Mouse (Mus musculus): ENCODE results near the gene Fbxl17. TPM values are rescaled to one million over a fixed set of nuclear protein-coding genes. Genes with fewer than 3 reads are reported as not detected.

The Fbxl17 gene
- polyA plus RNA-seq, 1 experiment from 2014 or later: 4.4 TPM

DNA sequence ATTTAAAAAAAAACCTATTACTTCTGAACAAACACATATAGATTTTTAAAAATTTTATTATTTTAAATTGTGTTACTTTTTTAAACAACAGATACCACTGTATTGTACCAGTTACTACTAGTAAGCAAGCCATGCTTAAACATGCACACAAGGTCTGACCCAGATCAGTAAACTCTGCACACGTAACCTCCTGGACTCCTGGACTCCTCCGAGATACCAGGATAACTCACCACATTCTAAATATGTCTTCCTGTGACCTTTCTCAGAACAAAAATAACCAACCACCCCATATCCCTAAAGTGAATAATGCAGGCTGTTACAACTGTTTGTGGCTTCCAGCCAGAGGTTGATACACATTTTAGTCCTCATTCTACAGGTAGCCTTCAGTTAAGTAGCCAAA is 170.9 kb downstream of the Fbxl17 start:
- H3K36me3 ChIP-seq: no peaks in the 10 kb centered on the region
- no peaks in the 10 kb centered on the region for H3K4me1 ChIP-seq
- DNase-seq (ENCODE audit: low spot score): no peak
- 97% methylated on average over 2 of the region's 2 CpGs for WGBS
- H3K27ac ChIP-seq: no peak overlapping the region
- H3K4me3 ChIP-seq: no peak overlapping the region
- no peaks in the 10 kb centered on the region for H3K27me3 ChIP-seq (ENCODE audit: low read depth, poor library complexity, severe bottlenecking)
- no peaks in the 10 kb centered on the region for H3K9me3 ChIP-seq (replicated peaks)

DNA sequence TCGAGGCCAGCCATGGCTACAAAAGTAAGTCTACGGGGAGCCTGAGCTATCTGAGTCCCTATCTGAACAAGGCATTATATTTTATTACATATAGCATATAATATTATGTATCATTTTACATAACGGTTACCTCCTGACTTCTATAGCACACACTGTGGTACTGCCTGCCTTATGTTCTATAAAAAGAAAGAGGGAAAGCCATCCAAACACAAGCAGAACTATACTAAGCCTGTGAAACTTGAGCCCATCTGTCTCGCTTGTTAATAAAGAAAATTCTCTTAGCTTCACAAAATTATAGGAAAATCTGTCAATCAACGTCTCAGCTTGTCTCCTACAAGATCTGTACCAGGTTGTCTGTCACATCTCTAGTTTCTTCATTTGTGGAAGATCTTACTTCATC is 173.6 kb downstream of the Fbxl17 start:
- H3K4me1 ChIP-seq: peaks cover 4% of the 10 kb centered on the region; the same call in 1 of the 2 replicates
- no peaks in the 10 kb centered on the region for H3K36me3 ChIP-seq
- no peak for DNase-seq (ENCODE audit: low spot score)
- H3K27ac ChIP-seq: no peak overlapping the region
- H3K9me3 ChIP-seq (replicated peaks): no peaks in the 10 kb centered on the region
- no peaks in the 10 kb centered on the region for H3K27me3 ChIP-seq (ENCODE audit: low read depth, poor library complexity, severe bottlenecking)
- 95% methylated on average over 5 of the region's 5 CpGs for WGBS
- H3K4me3 ChIP-seq: no peak overlapping the region

DNA sequence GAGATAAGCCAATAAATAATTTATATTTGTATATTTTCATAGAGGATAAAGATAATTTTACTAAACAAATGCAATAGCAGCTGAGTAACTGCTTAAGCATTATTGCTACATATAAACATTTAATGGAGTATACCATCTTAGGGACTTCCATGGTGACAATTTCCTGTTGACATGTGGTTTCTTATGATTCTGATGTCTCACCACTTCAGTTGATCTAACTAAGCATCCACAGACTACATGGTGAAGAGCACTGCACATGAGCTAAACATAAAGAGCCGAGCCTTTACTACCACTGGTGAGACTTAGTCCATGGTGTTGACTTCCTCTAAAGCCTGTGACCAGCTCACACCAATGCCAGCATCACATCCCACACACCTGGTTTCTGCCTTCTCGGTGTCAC is 175.1 kb downstream of the Fbxl17 start:
- H3K27me3 ChIP-seq (ENCODE audit: low read depth, poor library complexity, severe bottlenecking): no peaks in the 10 kb centered on the region
- no peaks in the 10 kb centered on the region for H3K9me3 ChIP-seq (replicated peaks)
- H3K4me3 ChIP-seq: no peak overlapping the region
- no peaks in the 10 kb centered on the region for H3K36me3 ChIP-seq
- H3K27ac ChIP-seq: no peak overlapping the region
- 99% methylated on average over 2 of the region's 2 CpGs for WGBS
- no peak for DNase-seq (ENCODE audit: low spot score)
- H3K4me1 ChIP-seq: peaks cover 5% of the 10 kb centered on the region; the same call in 1 of the 2 replicates

DNA sequence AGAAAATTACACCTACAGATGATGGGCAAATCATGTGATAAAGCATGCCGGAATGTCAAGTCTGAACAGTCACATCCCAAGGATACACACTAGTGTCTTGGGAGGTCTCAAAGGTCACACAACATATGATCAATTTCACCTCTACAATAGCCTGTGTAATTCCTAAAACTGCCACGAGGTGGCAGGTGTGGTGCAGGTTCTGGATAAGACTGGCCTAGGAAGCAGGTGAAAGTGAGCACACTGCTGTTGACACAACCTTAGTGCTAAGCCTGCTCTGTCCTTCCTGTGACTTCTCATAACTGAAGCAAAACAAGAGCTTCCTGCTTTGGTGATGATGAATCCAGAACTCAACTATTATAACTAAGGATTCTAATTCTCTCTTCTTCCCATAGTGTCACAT is 175.8 kb downstream of the Fbxl17 start:
- peak; percentile 78 for DNase-seq (ENCODE audit: low spot score)
- Histone ChIP-seq H3K27me3 (ENCODE audit: low read depth, poor library complexity, severe bottlenecking) (no peaks in the 10 kb centered on the region), H3K36me3 (no peaks in the 10 kb centered on the region), H3K4me3 (no peak overlapping the region), H3K27ac (no peak overlapping the region), H3K4me1 (peaks cover 5% of the 10 kb centered on the region; the same call in 1 of the 2 replicates), H3K9me3 (replicated peaks) (no peaks in the 10 kb centered on the region)
- 36% methylated on average over 2 of the region's 2 CpGs for WGBS

DNA sequence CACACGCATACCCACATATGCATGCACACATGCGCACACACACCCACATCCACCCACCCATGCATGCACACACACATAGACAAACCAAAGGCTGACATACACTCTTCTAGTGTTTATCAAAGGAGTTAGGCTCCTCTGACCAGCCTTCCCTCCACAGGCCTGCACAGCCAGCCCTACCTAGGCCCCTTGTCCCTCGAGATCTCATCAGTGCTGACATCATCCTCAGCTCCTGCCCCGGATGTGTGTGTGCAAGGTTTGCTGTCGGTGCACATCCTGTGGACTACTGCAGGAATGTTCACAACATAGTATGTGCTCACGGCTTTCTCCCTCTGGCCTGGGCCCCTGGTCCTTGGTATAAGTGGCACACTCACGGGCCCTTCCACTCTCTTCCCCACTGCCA is 177.0 kb downstream of the Fbxl17 start:
- no peak overlapping the region for H3K4me3 ChIP-seq
- H3K27ac ChIP-seq: no peak overlapping the region
- WGBS: 88% methylated on average over 7 of the region's 7 CpGs
- no peak for DNase-seq (ENCODE audit: low spot score)
- no peaks in the 10 kb centered on the region for H3K9me3 ChIP-seq (replicated peaks)
- H3K27me3 ChIP-seq (ENCODE audit: low read depth, poor library complexity, severe bottlenecking): no peaks in the 10 kb centered on the region
- H3K4me1 ChIP-seq: peaks cover 5% of the 10 kb centered on the region; the same call in 1 of the 2 replicates
- H3K36me3 ChIP-seq: no peaks in the 10 kb centered on the region

DNA sequence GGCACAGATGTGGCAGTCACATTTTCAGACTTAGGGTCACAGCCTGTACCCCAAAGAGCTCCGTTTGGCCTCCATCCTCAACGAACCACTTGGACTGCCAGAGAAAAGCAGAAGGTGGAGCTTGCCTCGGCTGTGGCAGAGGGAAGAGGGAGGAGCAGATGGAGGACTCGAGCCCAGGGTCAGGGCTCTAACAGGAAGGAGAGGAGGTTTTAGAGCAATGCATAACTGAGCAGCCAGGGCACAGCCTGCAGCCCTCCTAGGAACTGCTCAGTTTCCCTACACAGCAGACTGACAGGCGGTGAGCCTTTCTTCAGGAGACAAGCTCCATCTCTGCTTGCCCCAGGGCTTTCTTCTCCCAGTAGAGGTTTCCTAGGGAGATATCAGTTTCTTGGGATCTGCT is 178.5 kb downstream of the Fbxl17 start:
- no peak for DNase-seq (ENCODE audit: low spot score)
- peaks cover 5% of the 10 kb centered on the region; the same call in 1 of the 2 replicates for H3K4me1 ChIP-seq
- 37% methylated on average over 5 of the region's 5 CpGs for WGBS
- no peaks in the 10 kb centered on the region for H3K9me3 ChIP-seq (replicated peaks)
- no peaks in the 10 kb centered on the region for H3K27me3 ChIP-seq (ENCODE audit: low read depth, poor library complexity, severe bottlenecking)
- no peak overlapping the region for H3K4me3 ChIP-seq
- H3K36me3 ChIP-seq: no peaks in the 10 kb centered on the region
- H3K27ac ChIP-seq: no peak overlapping the region

DNA sequence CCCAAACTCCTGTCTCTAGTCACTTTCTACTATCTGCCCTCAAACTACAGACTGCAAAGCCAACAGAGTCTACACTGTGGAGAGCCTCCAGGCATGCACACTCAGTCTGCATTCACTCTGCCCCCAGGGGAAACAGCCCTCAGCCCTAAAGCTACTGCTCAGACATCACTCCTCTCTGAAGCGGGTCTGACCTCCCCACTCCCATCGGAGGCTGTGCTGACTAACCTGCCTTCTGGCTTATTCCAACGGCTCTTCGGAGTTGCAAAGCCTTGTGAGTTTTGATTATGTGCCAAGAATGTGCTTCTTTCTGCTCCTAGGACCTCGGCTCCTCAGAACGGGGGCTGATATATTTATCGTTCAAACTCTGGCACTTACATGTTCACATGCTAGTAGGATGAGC is 182.3 kb downstream of the Fbxl17 start:
- no peak overlapping the region for H3K27ac ChIP-seq
- peaks cover 5% of the 10 kb centered on the region; the same call in 1 of the 2 replicates for H3K4me1 ChIP-seq
- no peak for DNase-seq (ENCODE audit: low spot score)
- H3K36me3 ChIP-seq: no peaks in the 10 kb centered on the region
- 85% methylated on average over 7 of the region's 7 CpGs for WGBS
- no peaks in the 10 kb centered on the region for H3K9me3 ChIP-seq (replicated peaks)
- no peaks in the 10 kb centered on the region for H3K27me3 ChIP-seq (ENCODE audit: low read depth, poor library complexity, severe bottlenecking)
- H3K4me3 ChIP-seq: no peak overlapping the region

DNA sequence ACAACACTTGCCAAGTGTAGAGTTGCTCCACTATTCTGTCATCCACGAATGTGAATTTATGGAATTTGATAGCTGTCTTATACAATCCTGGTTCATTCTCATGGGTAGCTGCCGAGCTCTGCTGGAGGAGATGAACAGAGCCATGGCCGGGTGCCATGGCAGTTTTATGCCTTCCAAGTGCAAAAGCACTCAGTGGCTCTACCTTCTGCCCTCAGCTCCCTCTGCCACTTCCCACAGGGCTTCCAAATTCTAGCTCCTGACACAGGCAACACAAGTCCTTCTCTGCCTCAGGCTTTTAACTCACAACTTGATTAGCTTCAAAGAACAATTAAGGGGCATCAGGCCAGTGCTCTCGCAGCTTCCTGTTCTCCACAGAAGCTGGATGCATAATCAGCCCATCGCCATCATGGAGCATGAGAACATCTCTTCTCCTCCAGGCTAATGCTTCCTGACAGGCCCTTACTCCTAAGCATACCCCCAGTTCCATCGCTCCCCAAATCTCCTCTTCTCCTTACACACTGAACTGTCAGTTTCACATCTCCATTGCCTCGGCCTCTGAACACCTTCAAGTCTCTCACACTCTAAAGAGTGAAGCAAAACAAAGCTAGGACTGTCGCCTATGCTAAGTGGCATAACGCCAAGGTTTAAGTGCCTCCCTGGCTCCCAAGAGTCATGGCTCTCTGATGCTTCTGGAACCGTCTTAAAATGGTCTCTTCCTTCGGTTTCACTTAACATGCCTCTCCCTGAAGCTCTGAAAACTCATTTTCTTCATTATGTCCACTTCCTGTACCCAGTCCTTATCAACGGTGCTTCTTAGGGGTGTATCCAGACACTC is 184.0 kb downstream of the Fbxl17 start:
- H3K36me3 ChIP-seq: no peaks in the 10 kb centered on the region
- no peak overlapping the region for H3K27ac ChIP-seq
- H3K4me3 ChIP-seq: no peak overlapping the region
- H3K9me3 ChIP-seq (replicated peaks): no peaks in the 10 kb centered on the region
- 88% methylated on average over 12 of the region's 12 CpGs for WGBS
- H3K4me1 ChIP-seq: no peaks in the 10 kb centered on the region
- H3K27me3 ChIP-seq (ENCODE audit: low read depth, poor library complexity, severe bottlenecking): no peaks in the 10 kb centered on the region
- no peak for DNase-seq (ENCODE audit: low spot score)

DNA sequence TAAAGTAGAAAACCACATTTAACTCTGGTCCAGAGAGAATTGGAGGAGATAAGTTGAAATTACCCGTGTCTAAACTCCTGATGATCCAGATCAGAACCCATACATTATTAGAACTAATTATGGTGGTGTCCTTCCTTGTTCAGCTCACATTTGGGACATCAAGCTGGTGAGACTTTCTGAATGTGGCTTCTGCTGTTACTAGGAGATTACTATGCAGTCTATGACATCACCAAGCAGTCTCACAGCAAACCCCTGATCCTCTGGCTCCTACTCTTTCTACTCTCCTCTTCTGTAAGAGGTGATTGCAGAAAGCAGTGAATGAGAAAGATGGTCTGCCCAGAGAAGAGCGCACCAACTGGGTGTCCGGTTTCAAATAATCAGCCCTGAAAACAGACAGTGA is 187.0 kb downstream of the Fbxl17 start:
- Histone ChIP-seq H3K4me1 (0 out of 2 replicates have a peak, but pooled peaks cover 3% of the 10 kb centered on the region), H3K36me3 (no peaks in the 10 kb centered on the region), H3K9me3 (replicated peaks) (no peaks in the 10 kb centered on the region), H3K4me3 (no peak overlapping the region), H3K27me3 (ENCODE audit: low read depth, poor library complexity, severe bottlenecking) (no peaks in the 10 kb centered on the region), H3K27ac (no peak overlapping the region)
- 84% methylated on average over 3 of the region's 3 CpGs for whole genome bisulfite sequencing
- no peak for DNase-seq (ENCODE audit: low spot score)

DNA sequence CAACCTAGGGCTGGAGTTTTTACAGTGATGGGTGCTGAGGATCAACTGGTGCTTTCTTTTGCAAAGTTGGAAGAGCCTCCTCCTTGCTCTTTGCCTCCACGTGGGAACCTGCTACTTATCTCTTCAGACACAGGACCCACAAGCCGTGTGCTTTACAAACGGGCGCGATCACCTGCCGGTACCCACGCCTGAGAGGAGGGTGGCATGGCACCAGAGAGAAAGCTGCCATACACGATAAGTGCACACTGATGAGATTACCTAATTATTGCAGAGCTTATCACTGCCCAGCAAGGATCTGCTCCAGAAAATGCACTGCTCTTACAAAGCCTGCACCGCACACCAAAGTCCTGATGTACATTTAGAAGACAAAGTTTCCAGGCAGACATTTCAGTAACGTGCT is 187.5 kb downstream of the Fbxl17 start:
- H3K4me1 ChIP-seq: 0 out of 2 replicates have a peak, but pooled peaks cover 3% of the 10 kb centered on the region
- no peak for DNase-seq (ENCODE audit: low spot score)
- H3K27ac ChIP-seq: no peak overlapping the region
- no peaks in the 10 kb centered on the region for H3K9me3 ChIP-seq (replicated peaks)
- H3K36me3 ChIP-seq: no peaks in the 10 kb centered on the region
- no peaks in the 10 kb centered on the region for H3K27me3 ChIP-seq (ENCODE audit: low read depth, poor library complexity, severe bottlenecking)
- WGBS: 90% methylated on average over 10 of the region's 10 CpGs
- no peak overlapping the region for H3K4me3 ChIP-seq

DNA sequence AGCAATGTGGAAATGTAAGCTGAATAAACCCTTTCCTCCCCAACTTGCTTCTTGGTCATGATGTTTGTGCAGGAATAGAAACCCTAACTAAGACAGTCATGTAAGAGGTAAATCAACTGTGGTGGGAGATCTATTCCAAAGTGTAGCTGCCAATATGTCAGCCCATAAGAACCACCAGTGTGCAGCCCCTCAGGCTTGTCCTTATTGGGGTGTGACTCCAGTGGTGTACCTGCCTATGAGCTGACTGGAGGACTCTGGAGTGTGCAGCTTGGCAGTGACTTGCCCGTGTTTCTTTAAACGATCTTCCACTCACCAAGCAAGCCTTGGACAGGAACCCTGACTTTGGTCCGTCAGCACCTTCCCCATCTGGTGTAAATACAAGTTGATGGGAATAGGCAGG is 188.2 kb downstream of the Fbxl17 start:
- DNase-seq (ENCODE audit: low spot score): no peak
- no peak overlapping the region for H3K27ac ChIP-seq
- H3K36me3 ChIP-seq: no peaks in the 10 kb centered on the region
- H3K9me3 ChIP-seq (replicated peaks): no peaks in the 10 kb centered on the region
- H3K27me3 ChIP-seq (ENCODE audit: low read depth, poor library complexity, severe bottlenecking): no peaks in the 10 kb centered on the region
- H3K4me3 ChIP-seq: no peak overlapping the region
- 0 out of 2 replicates have a peak, but pooled peaks cover 3% of the 10 kb centered on the region for H3K4me1 ChIP-seq
- WGBS: 87% methylated on average over 3 of the region's 3 CpGs

DNA sequence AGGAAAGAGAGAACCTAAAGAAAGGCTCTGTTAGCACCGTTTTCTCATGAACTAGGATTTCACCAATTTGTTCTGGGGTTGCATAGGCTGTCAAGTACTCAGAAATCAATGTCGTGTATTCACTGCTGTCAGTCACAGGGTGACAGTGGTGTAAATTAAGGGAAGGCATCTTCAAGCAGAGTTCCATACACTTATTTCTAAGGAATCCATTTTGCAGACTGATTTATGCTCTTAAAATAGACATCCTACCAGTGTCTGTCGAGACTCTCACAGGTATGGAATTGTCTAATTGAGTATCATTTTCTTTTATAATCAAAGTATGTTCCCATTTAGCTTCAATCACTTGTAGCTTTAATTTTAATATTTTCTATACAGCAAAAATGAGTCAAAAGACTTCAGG is 189.8 kb downstream of the Fbxl17 start:
- 77% methylated on average over 3 of the region's 3 CpGs for WGBS
- Histone ChIP-seq H3K4me1 (0 out of 2 replicates have a peak, but pooled peaks cover 3% of the 10 kb centered on the region), H3K9me3 (replicated peaks) (no peaks in the 10 kb centered on the region), H3K36me3 (no peaks in the 10 kb centered on the region), H3K27me3 (ENCODE audit: low read depth, poor library complexity, severe bottlenecking) (no peaks in the 10 kb centered on the region), H3K27ac (no peak overlapping the region), H3K4me3 (no peak overlapping the region)
- no peak for DNase-seq (ENCODE audit: low spot score)

DNA sequence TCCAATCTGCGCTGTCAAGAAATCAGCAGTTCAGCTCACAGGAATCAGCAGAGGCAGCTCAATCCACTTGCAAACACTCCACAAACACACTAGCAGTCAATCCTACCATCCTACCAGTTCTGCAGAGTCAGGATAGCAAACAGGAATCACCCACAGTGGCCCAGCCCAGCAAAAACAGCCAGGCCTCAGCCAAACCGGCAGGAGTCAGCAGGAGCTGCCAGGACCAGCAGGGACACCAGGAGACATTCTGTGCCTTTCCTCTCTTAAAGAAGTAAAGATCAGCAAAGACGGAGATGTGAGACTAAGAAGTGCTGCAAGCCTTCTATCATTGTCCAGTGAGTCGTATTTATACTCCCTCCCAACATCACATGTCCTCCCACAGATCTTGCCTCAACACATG is 196.0 kb downstream of the Fbxl17 start:
- Histone ChIP-seq H3K27ac (no peak overlapping the region), H3K27me3 (ENCODE audit: low read depth, poor library complexity, severe bottlenecking) (no peaks in the 10 kb centered on the region), H3K4me1 (peaks cover 20% of the 10 kb centered on the region), H3K9me3 (replicated peaks) (no peaks in the 10 kb centered on the region), H3K36me3 (no peaks in the 10 kb centered on the region), H3K4me3 (no peak overlapping the region)
- DNase-seq (ENCODE audit: low spot score): no peak
- 60% methylated on average over 4 of the region's 4 CpGs for WGBS
